Mouse (Mus musculus): ENCODE measurements at regions not wholly inside any gene's neighbourhood (a gene's known extent, or its start where the extent isn't known, plus 50 kb on each side); places are given as distances from the start of the nearest gene placed in this dataset.

- Histone ChIP-seq H3K27ac (replicated peaks; ENCODE audit: low read depth, low read length) (no peak overlapping the region), H3K4me3 (replicated peaks; ENCODE audit: low read length) (no peak overlapping the region), H3K27me3 (ENCODE audit: control insufficient read depth, insufficient read depth, low read length) (no peaks in the 10 kb centered on the region), H3K9ac (ENCODE audit: low read depth, low read length, severe bottlenecking) (no peak overlapping the region), H3K4me1 (ENCODE audit: control insufficient read depth, insufficient read depth, low read length) (no peaks in the 10 kb centered on the region), H3K9me3 (ENCODE audit: control insufficient read depth, low read length) (peaks cover 4% of the 10 kb centered on the region; the same call in 1 of the 2 replicates), H3K4me2 (replicated peaks; ENCODE audit: low read depth, low read length, severe bottlenecking) (no peak overlapping the region), H3K36me3 (ENCODE audit: control insufficient read depth, insufficient read depth, low read length) (no peaks in the 10 kb centered on the region)
- ATAC-seq (ENCODE audit: low FRiP score, low read depth) (no peak), DNase-seq (ENCODE audit: low spot score) (no peak)
- TF ChIP-seq POLR2A (IDR thresholded peaks at IDR 0.05; ENCODE audit: borderline replicate concordance, extremely low read depth, insufficient read depth, insufficient read length), result no peak
These were observed 548.4 kb upstream of the Intu start for GRCm38 (mm10) chr3:39982656-39983055.

- ATAC-seq (ENCODE audit: low FRiP score, low read depth) (no peak), DNase-seq (ENCODE audit: low spot score) (no peak)
- TF ChIP-seq POLR2A (IDR thresholded peaks at IDR 0.05; ENCODE audit: borderline replicate concordance, extremely low read depth, insufficient read depth, insufficient read length), result no peak
- Histone ChIP-seq H3K27ac (replicated peaks; ENCODE audit: low read depth, low read length) (no peak overlapping the region), H3K9ac (ENCODE audit: low read depth, low read length, severe bottlenecking) (no peak overlapping the region), H3K4me2 (replicated peaks; ENCODE audit: low read depth, low read length, severe bottlenecking) (no peak overlapping the region), H3K4me1 (ENCODE audit: control insufficient read depth, insufficient read depth, low read length) (no peaks in the 10 kb centered on the region), H3K36me3 (ENCODE audit: control insufficient read depth, insufficient read depth, low read length) (no peaks in the 10 kb centered on the region), H3K9me3 (ENCODE audit: control insufficient read depth, low read length) (peaks cover 8% of the 10 kb centered on the region), H3K4me3 (replicated peaks; ENCODE audit: low read length) (no peak overlapping the region), H3K27me3 (ENCODE audit: control insufficient read depth, insufficient read depth, low read length) (no peaks in the 10 kb centered on the region)
- 79% methylated on average over 1 of the region's 1 CpGs for WGBS
These were observed 543.4 kb upstream of the Intu start for GRCm38 (mm10) chr3:39987710-39988109.

- no peaks in the 10 kb centered on the region for H3K9me3 ChIP-seq (ENCODE audit: control insufficient read depth, low read length)
- no peak overlapping the region for H3K9ac ChIP-seq (ENCODE audit: low read depth, low read length, severe bottlenecking)
- no peak overlapping the region for H3K4me3 ChIP-seq (replicated peaks; ENCODE audit: low read length)
- WGBS, result 40% methylated on average over 5 of the region's 5 CpGs
- no peak for ATAC-seq (ENCODE audit: low FRiP score, low read depth)
- no peaks in the 10 kb centered on the region for H3K27me3 ChIP-seq (ENCODE audit: control insufficient read depth, insufficient read depth, low read length)
- no peaks in the 10 kb centered on the region for H3K36me3 ChIP-seq (ENCODE audit: control insufficient read depth, insufficient read depth, low read length)
- H3K27ac ChIP-seq (replicated peaks; ENCODE audit: low read depth, low read length), result no peak overlapping the region
- no peak overlapping the region for H3K4me2 ChIP-seq (replicated peaks; ENCODE audit: low read depth, low read length, severe bottlenecking)
- TF ChIP-seq POLR2A (IDR thresholded peaks at IDR 0.05; ENCODE audit: borderline replicate concordance, extremely low read depth, insufficient read depth, insufficient read length), result no peak
- DNase-seq (ENCODE audit: low spot score), result peak; percentile 69
- H3K4me1 ChIP-seq (ENCODE audit: control insufficient read depth, insufficient read depth, low read length), result no peaks in the 10 kb centered on the region
These were observed 532.5 kb upstream of the Intu start for GRCm38 (mm10) chr3:39998628-39999027.

GRCm38 (mm10) chr3:39999846-40000245 lies 531.2 kb upstream of the Intu start:
- ATAC-seq (ENCODE audit: low FRiP score, low read depth), result no peak
- TF ChIP-seq POLR2A (IDR thresholded peaks at IDR 0.05; ENCODE audit: borderline replicate concordance, extremely low read depth, insufficient read depth, insufficient read length), result no peak
- H3K4me1 ChIP-seq (ENCODE audit: control insufficient read depth, insufficient read depth, low read length), result no peaks in the 10 kb centered on the region
- 92% methylated on average over 1 of the region's 1 CpGs for WGBS
- H3K4me3 ChIP-seq (replicated peaks; ENCODE audit: low read length), result no peak overlapping the region
- no peak overlapping the region for H3K9ac ChIP-seq (ENCODE audit: low read depth, low read length, severe bottlenecking)
- no peak for DNase-seq (ENCODE audit: low spot score)
- H3K9me3 ChIP-seq (ENCODE audit: control insufficient read depth, low read length), result no peaks in the 10 kb centered on the region
- H3K4me2 ChIP-seq (replicated peaks; ENCODE audit: low read depth, low read length, severe bottlenecking), result no peak overlapping the region
- H3K27me3 ChIP-seq (ENCODE audit: control insufficient read depth, insufficient read depth, low read length), result no peaks in the 10 kb centered on the region
- no peak overlapping the region for H3K27ac ChIP-seq (replicated peaks; ENCODE audit: low read depth, low read length)
- H3K36me3 ChIP-seq (ENCODE audit: control insufficient read depth, insufficient read depth, low read length), result no peaks in the 10 kb centered on the region

- H3K36me3 ChIP-seq (ENCODE audit: control insufficient read depth, insufficient read depth, low read length), result no peaks in the 10 kb centered on the region
- no peaks in the 10 kb centered on the region for H3K9me3 ChIP-seq (ENCODE audit: control insufficient read depth, low read length)
- H3K4me1 ChIP-seq (ENCODE audit: control insufficient read depth, insufficient read depth, low read length), result no peaks in the 10 kb centered on the region
- no peaks in the 10 kb centered on the region for H3K27me3 ChIP-seq (ENCODE audit: control insufficient read depth, insufficient read depth, low read length)
- no peak overlapping the region for H3K4me2 ChIP-seq (replicated peaks; ENCODE audit: low read depth, low read length, severe bottlenecking)
- H3K27ac ChIP-seq (replicated peaks; ENCODE audit: low read depth, low read length), result no peak overlapping the region
- 76% methylated on average over 3 of the region's 3 CpGs for WGBS
- no peak for TF ChIP-seq POLR2A (IDR thresholded peaks at IDR 0.05; ENCODE audit: borderline replicate concordance, extremely low read depth, insufficient read depth, insufficient read length)
- no peak overlapping the region for H3K4me3 ChIP-seq (replicated peaks; ENCODE audit: low read length)
- DNase-seq (ENCODE audit: low spot score) (no peak), ATAC-seq (ENCODE audit: low FRiP score, low read depth) (no peak)
- no peak overlapping the region for H3K9ac ChIP-seq (ENCODE audit: low read depth, low read length, severe bottlenecking)
These were observed 528.2 kb upstream of the Intu start for GRCm38 (mm10) chr3:40002838-40003237.

- no peak for DNase-seq (ENCODE audit: low spot score)
- WGBS, result 84% methylated on average over 5 of the region's 5 CpGs
- Histone ChIP-seq H3K9me3 (ENCODE audit: control insufficient read depth, low read length) (no peaks in the 10 kb centered on the region), H3K4me1 (ENCODE audit: control insufficient read depth, insufficient read depth, low read length) (no peaks in the 10 kb centered on the region), H3K4me3 (replicated peaks; ENCODE audit: low read length) (no peak overlapping the region), H3K4me2 (replicated peaks; ENCODE audit: low read depth, low read length, severe bottlenecking) (no peak overlapping the region), H3K27ac (replicated peaks; ENCODE audit: low read depth, low read length) (no peak overlapping the region), H3K9ac (ENCODE audit: low read depth, low read length, severe bottlenecking) (no peak overlapping the region), H3K27me3 (ENCODE audit: control insufficient read depth, insufficient read depth, low read length) (no peaks in the 10 kb centered on the region), H3K36me3 (ENCODE audit: control insufficient read depth, insufficient read depth, low read length) (no peaks in the 10 kb centered on the region)
- no peak for TF ChIP-seq POLR2A (IDR thresholded peaks at IDR 0.05; ENCODE audit: borderline replicate concordance, extremely low read depth, insufficient read depth, insufficient read length)
- ATAC-seq (ENCODE audit: low FRiP score, low read depth), result no peak
These were observed 521.0 kb upstream of the Intu start for GRCm38 (mm10) chr3:40010051-40010450.
